Mouse (Mus musculus) lung, embryonic 14.5 days (tissue): ENCODE data around the gene Nalcn. TPM values are rescaled to one million over a fixed set of nuclear protein-coding genes. Genes with fewer than 3 reads are reported as not detected.
"Not testable (repeated sequence)": the region's sequence is repeated elsewhere in the genome, so short reads cannot be mapped to it uniquely, and the experiment has no call there.

Experiments
- ATAC-seq: fragments of 200-750 bp; cut with Nextera tagmentation; 2 replicates; pipeline ENCODE4 v1.8.0; 2017; ENCODE audit warnings: mild to moderate bottlenecking, moderate TSS enrichment, moderate library complexity; ENCODE audit not compliant: insufficient read depth
- DNase-seq: peaks from one replicate; pipeline ENCODE4 v3.0.0-alpha.2; 2015
- H3K27ac ChIP-seq: fragments of 300-500 bp; sonication (generic); 2 replicates; pipeline ENCODE4 v1.5.1; 2014; ENCODE audit warnings: low read depth, mild to moderate bottlenecking, moderate library complexity
- H3K27me3 ChIP-seq: fragments of 300-500 bp; sonication (generic); 2 replicates; pipeline ENCODE4 v1.6.1; 2014; ENCODE audit warnings: low read length, control low read depth; ENCODE audit not compliant: insufficient read depth
- H3K36me3 ChIP-seq: fragments of 300-500 bp; sonication (generic); 2 replicates; pipeline ENCODE4 v1.6.1; 2014; ENCODE audit warnings: control low read depth; ENCODE audit not compliant: insufficient read depth
- H3K4me1 ChIP-seq: fragments of 300-500 bp; sonication (generic); 2 replicates; pipeline ENCODE4 v1.6.1; 2014; ENCODE audit warnings: antibody characterized with exemption, control low read depth; ENCODE audit not compliant: insufficient read depth
- H3K4me2 ChIP-seq: fragments of 300-500 bp; sonication (generic); 2 replicates; pipeline ENCODE4 v1.6.1; 2014; ENCODE audit warnings: mild to moderate bottlenecking
- H3K4me3 ChIP-seq: fragments of 300-500 bp; sonication (generic); 2 replicates; pipeline ENCODE4 v1.5.1; 2014; ENCODE audit warnings: low read depth, low read length
- H3K9ac ChIP-seq: fragments of 300-500 bp; sonication (generic); 2 replicates; pipeline ENCODE4 v1.6.1; 2014
- H3K9me3 ChIP-seq: fragments of 300-500 bp; sonication (generic); 2 replicates; pipeline ENCODE4 v1.6.1; 2016; ENCODE audit warnings: low read depth, low read length, control low read depth
- CTCF ChIP-seq: IDR thresholded peaks from 2 replicates; pipeline ENCODE4 v1.5.1; 2016; ENCODE audit warnings: antibody characterized with exemption, low read depth
- WGBS: fragments of 180-500 bp; shearing (Covaris S2); extraction: QIAGEN DNeasy Blood & Tissue Kit; methylation state at CpG from one replicate; pipeline ENCODE4 v1.1.7; 2014; 5-methylcytosine and 5-hydroxymethylcytosine counted together
- polyA plus RNA-seq: library from polyadenylated mRNA; unstranded; fragments of >200 nt; fragmentation: Nextera tagmentation; extraction: Ambion mirVana; gene quantifications from 2 replicates; pipeline ENCODE4 v1.2.1, GENCODE M21; 2014

Gene Nalcn
- polyA plus RNA-seq: 0.28 and 0.38 TPM in 2 replicates

DNA sequence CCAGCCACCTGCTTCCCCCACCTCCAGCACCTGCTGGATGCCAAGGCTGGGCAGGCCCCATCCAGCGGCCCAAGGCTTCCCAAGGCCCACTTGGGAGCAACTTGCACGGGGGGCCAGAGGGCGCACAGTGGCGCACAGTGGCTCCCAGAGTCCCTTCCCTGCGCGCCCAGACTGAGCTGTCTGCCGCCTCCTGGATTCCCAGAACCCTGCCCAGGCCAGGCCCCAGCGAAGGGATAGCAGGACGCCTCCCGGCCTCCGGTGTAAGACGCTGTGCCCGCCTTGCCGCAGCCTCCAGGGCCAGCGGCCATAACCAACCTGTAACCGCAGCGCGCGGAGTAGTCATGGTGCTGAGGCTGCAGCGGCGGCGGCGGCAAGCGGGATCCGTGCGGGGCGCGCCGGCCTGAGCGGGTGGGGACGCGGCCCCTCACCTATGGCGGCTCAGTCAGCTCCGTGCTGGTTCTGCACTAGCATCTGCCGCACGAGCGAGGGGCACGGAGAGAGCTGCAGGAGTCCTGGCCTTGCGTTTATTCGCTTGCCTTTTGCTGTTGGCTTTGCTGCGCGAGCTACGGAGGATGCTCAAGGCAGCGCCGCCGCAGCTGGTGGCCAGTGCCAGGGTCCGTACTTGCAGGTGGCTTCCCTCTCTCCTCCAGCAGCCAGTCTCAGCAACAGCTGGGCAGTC lies at the start of gene Nalcn:
Nalcn (minus strand) TSS at position 644 of the 679 bp plus-strand sequence.
- peak; percentile 17 for DNase-seq
- no peaks in the 10 kb centered on the region for H3K36me3 ChIP-seq
- TF ChIP-seq CTCF: no peak
- H3K27me3 ChIP-seq: peaks cover 10% of the 10 kb centered on the region
- H3K4me3 ChIP-seq: peak within 1 kb of the TSS; percentile 40
- WGBS: 1% methylated on average over 47 of the region's 47 CpGs
- peak; percentile 86 for ATAC-seq
- H3K4me1 ChIP-seq: no peaks in the 10 kb centered on the region
- H3K9ac ChIP-seq: peak within 1 kb of the TSS; percentile 36; the same call in 1 of the 2 replicates
- H3K4me2 ChIP-seq: peak within 1 kb of the TSS; percentile 68
- H3K9me3 ChIP-seq: no peaks in the 10 kb centered on the region
- H3K27ac ChIP-seq: no peak within 1 kb of the TSS

DNA sequence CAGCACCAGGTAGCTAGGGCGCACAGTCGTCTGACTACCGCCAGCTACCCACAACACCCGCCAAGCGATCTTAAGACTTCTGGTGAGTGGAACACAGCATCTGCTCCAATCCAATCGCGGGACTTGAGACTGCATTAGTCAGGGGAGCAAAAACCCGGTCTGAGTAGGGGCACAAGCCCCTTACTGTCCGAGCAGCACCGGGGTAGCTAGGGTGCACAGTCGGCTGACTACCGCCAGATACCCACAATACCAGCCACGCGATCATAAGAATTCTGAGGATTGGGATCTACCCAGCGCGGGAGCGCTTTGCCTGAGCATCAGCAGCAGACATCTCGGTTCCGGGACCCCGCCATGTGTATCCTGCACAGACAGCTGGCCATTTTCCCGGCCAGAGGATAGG lies 44.1 kb upstream of the Nalcn start:
- not testable (repeated sequence) for H3K27ac ChIP-seq, ATAC-seq, H3K4me2 ChIP-seq, H3K27me3 ChIP-seq, H3K4me3 ChIP-seq, H3K4me1 ChIP-seq, H3K9ac ChIP-seq, H3K36me3 ChIP-seq, H3K9me3 ChIP-seq, DNase-seq
- WGBS: 65% methylated on average over 21 of the region's 21 CpGs

DNA sequence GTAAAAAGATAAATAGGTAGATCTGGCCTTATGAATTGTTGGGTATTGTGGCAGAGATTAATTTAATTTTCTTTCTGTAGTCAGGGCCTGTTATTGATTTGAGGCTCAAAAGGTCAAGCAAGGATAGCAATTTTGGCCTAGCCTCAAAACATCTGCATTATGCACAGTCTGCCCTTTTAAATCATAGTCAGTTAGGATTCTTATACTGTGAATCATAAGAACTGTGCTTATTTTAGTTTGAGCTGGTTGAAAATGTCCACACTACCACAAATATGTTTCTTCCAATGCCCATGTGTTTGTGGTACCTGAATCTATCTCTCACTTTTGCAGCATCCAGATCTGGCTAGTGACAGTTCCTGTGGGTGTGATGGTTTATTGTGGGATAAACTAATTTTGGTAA lies 37.5 kb upstream of the Nalcn start:
- TF ChIP-seq CTCF: no peak
- H3K27me3 ChIP-seq: no peaks in the 10 kb centered on the region
- H3K4me3 ChIP-seq: no peak overlapping the region
- no peaks in the 10 kb centered on the region for H3K36me3 ChIP-seq
- H3K9ac ChIP-seq: no peak overlapping the region
- DNase-seq (no peak), ATAC-seq (no peak)
- H3K27ac ChIP-seq: no peak overlapping the region
- no peak overlapping the region for H3K4me2 ChIP-seq
- peaks cover 6% of the 10 kb centered on the region for H3K4me1 ChIP-seq
- H3K9me3 ChIP-seq: no peaks in the 10 kb centered on the region

DNA sequence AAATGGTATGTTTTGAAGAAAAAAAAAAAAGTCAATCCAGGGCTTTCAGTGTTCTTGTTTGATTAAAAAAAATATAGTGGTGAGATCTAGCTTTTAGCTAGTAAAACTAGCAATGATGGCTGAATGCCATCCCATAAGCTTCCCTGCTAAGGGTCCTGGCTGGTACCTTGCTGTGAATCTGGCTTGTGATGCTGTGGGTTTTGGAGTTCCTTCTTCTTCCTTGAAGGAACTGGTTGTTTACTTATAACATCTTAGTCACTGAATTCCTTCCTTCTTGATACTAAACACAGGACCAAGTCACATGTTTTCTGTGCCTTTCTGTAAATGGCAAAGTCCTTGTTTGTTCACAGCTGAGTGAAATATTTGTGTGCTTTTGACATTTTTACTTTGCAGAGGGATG lies 36.3 kb upstream of the Nalcn start:
- H3K9ac ChIP-seq: no peak overlapping the region
- H3K4me2 ChIP-seq: no peak overlapping the region
- H3K36me3 ChIP-seq: no peaks in the 10 kb centered on the region
- ATAC-seq: no peak
- peaks cover 6% of the 10 kb centered on the region for H3K4me1 ChIP-seq
- H3K9me3 ChIP-seq: no peaks in the 10 kb centered on the region
- no peak overlapping the region for H3K4me3 ChIP-seq
- no peak overlapping the region for H3K27ac ChIP-seq
- TF ChIP-seq CTCF: no peak
- no peak for DNase-seq
- H3K27me3 ChIP-seq: no peaks in the 10 kb centered on the region

DNA sequence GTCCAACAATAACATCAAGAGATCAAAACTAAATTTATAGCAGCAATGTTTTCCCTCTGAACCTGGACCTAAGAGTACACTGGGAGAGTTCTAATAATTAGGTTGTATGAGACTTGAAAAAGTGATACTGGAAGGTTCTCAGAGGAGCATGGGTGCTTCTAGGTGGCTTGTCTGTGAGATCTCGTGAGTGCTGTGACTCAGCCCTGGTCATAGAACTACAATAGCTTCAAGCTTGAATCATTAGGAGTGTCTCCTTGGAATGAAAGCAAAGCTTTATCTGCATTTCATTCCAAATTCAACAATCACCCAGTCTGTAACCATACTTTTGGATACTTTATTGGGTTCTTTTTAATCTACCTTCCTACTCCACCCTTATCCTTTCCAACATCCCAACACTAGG lies 35.4 kb upstream of the Nalcn start:
- Histone ChIP-seq H3K4me1 (peaks cover 6% of the 10 kb centered on the region), H3K4me3 (no peak overlapping the region), H3K9me3 (no peaks in the 10 kb centered on the region), H3K4me2 (no peak overlapping the region), H3K36me3 (no peaks in the 10 kb centered on the region), H3K27me3 (no peaks in the 10 kb centered on the region), H3K27ac (no peak overlapping the region), H3K9ac (no peak overlapping the region)
- no peak for DNase-seq
- 76% methylated on average over 1 of the region's 1 CpGs for WGBS
- no peak for ATAC-seq
- TF ChIP-seq CTCF: no peak

DNA sequence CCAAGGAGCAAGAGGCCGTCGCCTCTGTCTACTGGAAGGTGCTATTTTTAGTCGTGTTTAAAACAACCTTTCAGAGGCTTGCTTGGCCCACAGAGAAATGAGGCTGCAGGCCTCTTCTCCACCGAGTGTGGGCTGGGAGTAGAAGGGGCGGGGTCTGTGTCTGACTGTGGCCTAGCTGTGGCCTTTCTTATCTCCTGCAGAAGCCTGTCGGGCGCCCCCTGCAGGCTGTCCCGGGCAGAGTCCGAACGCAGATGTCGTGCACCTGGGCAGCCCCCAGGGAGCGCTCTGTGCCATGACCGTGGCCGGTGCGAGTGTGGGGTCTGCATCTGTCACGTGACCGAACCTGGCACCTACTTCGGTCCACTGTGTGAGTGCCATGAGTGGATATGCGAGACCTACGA lies 34.1 kb upstream of the Nalcn start:
- no peaks in the 10 kb centered on the region for H3K9me3 ChIP-seq
- 17% methylated on average over 20 of the region's 20 CpGs for WGBS
- peak overlapping the region; percentile 33 for H3K4me2 ChIP-seq

DNA sequence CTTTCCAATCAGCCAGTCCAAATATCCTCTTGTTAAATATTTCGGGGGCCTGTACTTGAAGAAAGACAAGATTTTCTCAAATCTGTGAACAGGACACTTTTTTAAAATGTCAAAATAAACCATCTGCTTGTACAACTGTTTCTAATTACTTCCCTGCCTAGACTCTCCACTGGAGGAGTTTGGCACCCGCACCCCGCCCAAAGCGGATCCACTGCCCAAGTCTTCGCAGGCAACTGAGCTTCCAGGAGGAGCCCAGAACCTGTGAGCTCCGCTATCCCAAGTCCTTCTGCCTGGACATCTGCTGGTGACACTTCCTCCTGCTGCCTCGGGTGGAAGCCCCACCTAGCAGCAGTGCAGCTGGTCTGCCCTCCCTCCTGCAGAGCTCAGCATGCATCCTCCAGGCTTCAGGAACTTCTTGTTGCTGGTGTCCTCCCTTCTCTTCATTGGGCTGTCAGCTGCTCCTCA lies 33.0 kb upstream of the Nalcn start, which contains the start of gene Itgbl1:
Itgbl1 (plus strand) TSS at position 51 of the 465 bp plus-strand sequence.
- H3K36me3 ChIP-seq: no peaks in the 10 kb centered on the region
- no peak for TF ChIP-seq CTCF
- no peak within 1 kb of the TSS for H3K27ac ChIP-seq
- H3K4me2 ChIP-seq: no peak within 1 kb of the TSS
- H3K4me1 ChIP-seq: peaks cover 6% of the 10 kb centered on the region
- no peak within 1 kb of the TSS for H3K4me3 ChIP-seq
- ATAC-seq: no peak
- WGBS: 22% methylated on average over 7 of the region's 7 CpGs
- no peak within 1 kb of the TSS for H3K9ac ChIP-seq
- H3K9me3 ChIP-seq: no peaks in the 10 kb centered on the region
- DNase-seq: no peak
- H3K27me3 ChIP-seq: no peaks in the 10 kb centered on the region

More for the DNA sequence above, 34.1 kb upstream of the Nalcn start:
- Histone ChIP-seq H3K9ac (no peak overlapping the region), H3K36me3 (no peaks in the 10 kb centered on the region), H3K27ac (no peak overlapping the region), H3K4me1 (peaks cover 6% of the 10 kb centered on the region), H3K4me3 (no peak overlapping the region), H3K27me3 (no peaks in the 10 kb centered on the region)
- peak; percentile 53; the same call in 1 of the 2 replicates for TF ChIP-seq CTCF
- peak; percentile 65 for DNase-seq
- peak; percentile 97 for ATAC-seq
